Mouse (Mus musculus): ENCODE data around the gene Akap9. TPM values are rescaled to one million over a fixed set of nuclear protein-coding genes. Genes with fewer than 3 reads are reported as not detected.

Akap9 gene
- total and polyA plus RNA-seq, 3 experiments: 15.9 to 29.3 (median 17.3) TPM

DNA sequence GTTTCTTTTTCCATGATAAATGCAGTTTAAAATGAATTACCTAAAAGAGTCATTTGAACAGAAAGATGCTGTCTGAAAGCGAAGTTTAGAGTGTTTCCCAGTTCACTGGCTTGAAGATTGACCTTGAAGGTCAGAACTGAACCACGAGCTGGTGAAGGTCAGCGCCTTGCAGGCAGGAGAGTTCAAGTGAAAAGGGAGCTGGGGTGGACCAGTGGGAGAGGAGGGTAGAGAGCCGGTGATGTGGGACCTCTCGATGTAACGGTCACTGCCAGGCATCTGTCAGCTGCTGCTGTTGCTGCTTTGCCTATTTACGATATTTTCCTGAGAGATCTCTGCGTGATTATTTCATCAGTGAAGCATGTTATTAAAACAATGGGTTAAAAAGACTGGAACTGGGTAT lies 111.5 kb downstream of the Akap9 start:
- H3K27me3 ChIP-seq (ENCODE audit: control insufficient read depth in 1 of 2, insufficient read depth in 2 of 2, low read length in 2 of 2): no peaks in the 10 kb centered on the region
- peaks cover 4 to 8% of the 10 kb centered on the region in 2 experiments for H3K36me3 ChIP-seq (ENCODE audit: control insufficient read depth in 1 of 2, insufficient read depth in 2 of 2, low read length in 2 of 2)
- no peak for DNase-seq (ENCODE audit: low read depth, low spot score)
- TF ChIP-seq MYB (IDR thresholded peaks at IDR 0.05; ENCODE audit: low read depth, low read length) (no peak), MXI1 (IDR thresholded peaks at IDR 0.05; ENCODE audit: low read depth, low read length) (no peak), MAFK (IDR thresholded peaks at IDR 0.05; ENCODE audit: borderline replicate concordance, low read depth, low read length) (no peak), TBP (IDR thresholded peaks at IDR 0.05; ENCODE audit: low read depth, low read length) (no peak), ZNF384 (IDR thresholded peaks at IDR 0.05; ENCODE audit: low read depth, low read length) (no peak), USF2 (IDR thresholded peaks at IDR 0.05; ENCODE audit: borderline replicate concordance in 1 of 2, insufficient read depth in 1 of 2, low read depth in 1 of 2, low read length in 2 of 2) (no peak), POLR2AphosphoS5 (IDR thresholded peaks at IDR 0.05; ENCODE audit: borderline replicate concordance, low read depth, low read length) (no peak), NELFE (IDR thresholded peaks at IDR 0.05; ENCODE audit: low read depth, low read length) (no peak), E2F4 (IDR thresholded peaks at IDR 0.05; ENCODE audit: borderline replicate concordance, low read depth, low read length) (no peak), POLR2AphosphoS2 (IDR thresholded peaks at IDR 0.05; ENCODE audit: low read length) (no peak), CHD2 (IDR thresholded peaks at IDR 0.05; ENCODE audit: low read length) (no peak), RCOR1 (IDR thresholded peaks at IDR 0.05; ENCODE audit: low read depth, low read length) (no peak), SMC3 (IDR thresholded peaks at IDR 0.05; ENCODE audit: low read depth, low read length) (no peak), MEF2A (IDR thresholded peaks at IDR 0.05; ENCODE audit: extremely low read depth, insufficient replicate concordance, low read depth, low read length, poor library complexity, severe bottlenecking) (no peak)
- H3K4me1 ChIP-seq (ENCODE audit: control insufficient read depth in 1 of 2, insufficient read depth in 2 of 2, low read length in 2 of 2): peaks cover 0 to 6% of the 10 kb centered on the region in 2 experiments; a peak in 1 of 4 replicates
- H3K79me2 ChIP-seq (ENCODE audit: control insufficient read depth, insufficient read depth, low read length, poor library complexity): no peaks in the 10 kb centered on the region
- no peak overlapping the region for H3K4me3 ChIP-seq (ENCODE audit: control insufficient read depth in 1 of 2, insufficient read depth in 1 of 2, low read depth in 2 of 2, low read length in 2 of 2)
- no peak overlapping the region for H3K27ac ChIP-seq (ENCODE audit: control insufficient read depth, low read depth, low read length)
- H3K9me3 ChIP-seq (replicated peaks; ENCODE audit: insufficient read depth, low read length): no peaks in the 10 kb centered on the region
- H3K9ac ChIP-seq (ENCODE audit: control insufficient read depth, low read depth, low read length, poor library complexity, severe bottlenecking): no peak overlapping the region

- Histone ChIP-seq H3K27ac (ENCODE audit: control insufficient read depth, low read depth, low read length) (no peak overlapping the region), H3K79me2 (ENCODE audit: control insufficient read depth, insufficient read depth, low read length, poor library complexity) (no peaks in the 10 kb centered on the region), H3K9me3 (replicated peaks; ENCODE audit: insufficient read depth, low read length) (no peaks in the 10 kb centered on the region), H3K27me3 (ENCODE audit: control insufficient read depth in 1 of 2, insufficient read depth in 2 of 2, low read length in 2 of 2) (no peaks in the 10 kb centered on the region), H3K36me3 (ENCODE audit: control insufficient read depth in 1 of 2, insufficient read depth in 2 of 2, low read length in 2 of 2) (peaks cover 8% of the 10 kb centered on the region in 2 experiments), H3K9ac (ENCODE audit: control insufficient read depth, low read depth, low read length, poor library complexity, severe bottlenecking) (no peak overlapping the region), H3K4me1 (ENCODE audit: control insufficient read depth in 1 of 2, insufficient read depth in 2 of 2, low read length in 2 of 2) (peaks cover 0 to 6% of the 10 kb centered on the region in 2 experiments; a peak in 1 of 4 replicates), H3K4me3 (ENCODE audit: control insufficient read depth in 1 of 2, insufficient read depth in 1 of 2, low read depth in 2 of 2, low read length in 2 of 2) (no peak overlapping the region)
- TF ChIP-seq KAT2A (conservative IDR thresholded peaks at IDR 0.05; ENCODE audit: low read depth, low read length) (no peak), MXI1 (IDR thresholded peaks at IDR 0.05; ENCODE audit: low read depth, low read length) (no peak), JUND (IDR thresholded peaks at IDR 0.05; ENCODE audit: low read depth, low read length) (no peak), CHD2 (IDR thresholded peaks at IDR 0.05; ENCODE audit: low read length) (no peak), MYC (IDR thresholded peaks at IDR 0.05; ENCODE audit: low read depth, low read length) (no peak), E2F4 (IDR thresholded peaks at IDR 0.05; ENCODE audit: borderline replicate concordance, low read depth, low read length) (no peak), POLR2A (IDR thresholded peaks at IDR 0.05; ENCODE audit: control insufficient read depth in 1 of 2, insufficient read depth in 1 of 2, low read depth in 1 of 2, low read length in 2 of 2, poor library complexity in 1 of 2) (no peak)
- no peak for DNase-seq (ENCODE audit: low read depth, low spot score)
These were observed 112.5 kb downstream of the Akap9 start for GRCm38 (mm10) chr5:4040372-4040771.
